Mouse (Mus musculus): ENCODE results near the gene Slc16a4. TPM values are rescaled to one million over a fixed set of nuclear protein-coding genes. Genes with fewer than 3 reads are reported as not detected.
A peak's percentile ranks its signal among the peaks of the same experiment; 100 is the strongest.

The Slc16a4 gene
- total RNA-seq, 2 experiments from 2014 or later, result 0.50 to 0.51 TPM

DNA sequence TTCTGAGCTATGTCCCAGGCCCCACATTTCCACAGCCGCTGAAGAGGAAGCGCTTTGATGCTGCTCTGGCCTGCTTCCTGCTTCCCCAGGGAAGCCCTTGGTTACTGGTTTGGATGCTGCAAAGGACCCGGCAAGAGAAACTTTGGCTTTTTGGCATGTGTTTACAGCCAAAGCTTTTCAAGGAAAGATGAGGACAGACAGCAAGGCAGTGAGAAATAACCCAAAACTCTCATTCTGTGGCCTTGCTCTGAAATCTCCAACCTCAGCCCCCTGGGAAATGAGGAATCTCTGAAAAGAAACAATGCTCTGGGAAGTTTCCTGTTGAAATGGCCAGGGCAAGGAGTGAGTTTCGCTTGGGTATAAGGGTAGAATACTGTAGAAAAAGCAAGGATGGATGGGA, 69.3 kb downstream of the Slc16a4 start:
- DNase-seq, result peak; percentile 37 to 38

Other genes starting within 250 kb of the Slc16a4 start
- 1 to 10 TPM in 1 of 2 experiments, under 1 TPM in 1; 0.92 to 1.2 TPM for gene Kcna2, start 190.1 kb upstream of the Slc16a4 start, total RNA-seq (2021)
- gene Kcna10, start 108.2 kb upstream of the Slc16a4 start, total RNA-seq (2021), result not detected
- gene Cym, start 69.5 kb upstream of the Slc16a4 start, total RNA-seq (2021), result not detected
- gene A630076J17Rik, start 60.6 kb upstream of the Slc16a4 start, total RNA-seq (2021), result not detected
- under 1 TPM in 1 of 2 experiments, not detected in 1; 0.28 TPM for gene Prok1, start 51.5 kb upstream of the Slc16a4 start, total RNA-seq (2021)
- 10 to 100 TPM; 64.6 to 70.8 TPM for gene Lamtor5, start 12.4 kb upstream of the Slc16a4 start, total RNA-seq (2021)
- 10 to 100 TPM; 21.7 to 24.6 TPM for gene Rbm15, start 42.4 kb downstream of the Slc16a4 start, total RNA-seq (2021)
- gene Kcnc4, start 168.3 kb downstream of the Slc16a4 start, total RNA-seq (2021), result under 1 TPM; 0.17 to 0.23 TPM
- 1 to 10 TPM; 4.1 to 6.9 TPM for gene Slc6a17, start 226.8 kb downstream of the Slc16a4 start, total RNA-seq (2021)

All from heart, adult 18-20 months (tissue).